Mouse (Mus musculus): ENCODE data around the gene Unc5c.

The Unc5c gene

GRCm38 (mm10) chr3:141724499-141724898 is 259.5 kb downstream of the Unc5c start:
- no peak for DNase-seq

- DNase-seq, result no peak
Measured at GRCm38 (mm10) chr3:141725432-141725831, 260.4 kb downstream of the Unc5c start.

- DNase-seq, result no peak
Measured at GRCm38 (mm10) chr3:141733844-141734243, 268.8 kb downstream of the Unc5c start.

- DNase-seq, result no peak
Measured at GRCm38 (mm10) chr3:141735285-141735684, 270.3 kb downstream of the Unc5c start.

GRCm38 (mm10) chr3:141745322-141745721 is 280.3 kb downstream of the Unc5c start:
- no peak for DNase-seq

- no peak for DNase-seq
Measured at GRCm38 (mm10) chr3:141748694-141749381, 283.8 kb downstream of the Unc5c start.

- DNase-seq, result no peak
Measured at GRCm38 (mm10) chr3:141752172-141752571, 287.2 kb downstream of the Unc5c start.

GRCm38 (mm10) chr3:141757259-141757658 is 292.2 kb downstream of the Unc5c start:
- DNase-seq, result no peak

- DNase-seq, result no peak
Measured at GRCm38 (mm10) chr3:141778411-141778919, 313.4 kb downstream of the Unc5c start.

GRCm38 (mm10) chr3:141779186-141779585 is 314.2 kb downstream of the Unc5c start:
- DNase-seq, result no peak

GRCm38 (mm10) chr3:141782553-141782952 is 317.5 kb downstream of the Unc5c start:
- DNase-seq, result no peak

- no peak for DNase-seq
Measured at GRCm38 (mm10) chr3:141791026-141791780, 326.2 kb downstream of the Unc5c start.

GRCm38 (mm10) chr3:141792106-141792505 is 327.1 kb downstream of the Unc5c start:
- DNase-seq, result peak; percentile 26

- no peak for DNase-seq
Measured at GRCm38 (mm10) chr3:141793755-141794154, 328.7 kb downstream of the Unc5c start.

GRCm38 (mm10) chr3:141794371-141794770 is 329.4 kb downstream of the Unc5c start:
- DNase-seq, result no peak

- no peak for DNase-seq
Measured at GRCm38 (mm10) chr3:141797372-141797771, 332.4 kb downstream of the Unc5c start.

GRCm38 (mm10) chr3:141797789-141798188 is 332.8 kb downstream of the Unc5c start:
- no peak for DNase-seq

GRCm38 (mm10) chr3:141804133-141804532 is 339.1 kb downstream of the Unc5c start:
- no peak for DNase-seq

GRCm38 (mm10) chr3:141809581-141809980 is 344.6 kb downstream of the Unc5c start:
- no peak for DNase-seq

- no peak for DNase-seq
Measured at GRCm38 (mm10) chr3:141810944-141811343, 345.9 kb downstream of the Unc5c start.

GRCm38 (mm10) chr3:141811348-141811747 is 346.3 kb downstream of the Unc5c start:
- peak; percentile 81 for DNase-seq

GRCm38 (mm10) chr3:141814776-141815175 is 349.8 kb downstream of the Unc5c start:
- no peak for DNase-seq

- DNase-seq, result no peak
Measured at GRCm38 (mm10) chr3:141818615-141819312, 353.7 kb downstream of the Unc5c start.
